Mouse (Mus musculus) erythroid progenitor cell, adult 5-6 weeks (primary cell): ENCODE data around the gene Cnbd2. TPM values are rescaled to one million over a fixed set of nuclear protein-coding genes. Genes with fewer than 3 reads are reported as not detected.
A peak's percentile ranks its signal among the peaks of the same experiment; 100 is the strongest.

Source experiments
- ATAC-seq: replicated peaks from 2 replicates; pipeline ENCODE4 v1.8.0; 2016; ENCODE audit warnings: moderate number of reproducible peaks, mild to moderate bottlenecking, moderate TSS enrichment, inconsistent platforms; ENCODE audit not compliant: poor library complexity, low FRiP score, severe bottlenecking
- total RNA-seq, 2 experiments: library from RNA; stranded (forward) in 1 of 2; stranded (reverse) in 1 of 2; fragments of 150-400 nt in 1 of 2; fragments of 186-747, 209-891 nt in 1 of 2; gene quantifications; 2 replicates each; pipeline versions ENCODE4 v1.2.3 to v1.2.4; 2015 to 2017; ENCODE audit warnings: low replicate concordance in 2 of 2

The Cnbd2 gene
- total RNA-seq (2015; ENCODE audit: low replicate concordance) = 5.4 TPM in 1 of 2 replicates, not detected in the other
- 3.1 TPM in 1 of 2 replicates, not detected in the other for total RNA-seq (2017; ENCODE audit: low replicate concordance)

- peak; percentile 84 for ATAC-seq
These were observed at the start of gene Cnbd2, which contains the start of gene Scand1 for GRCm38 (mm10) chr2:156312297-156312897. Cnbd2 (plus strand) TSS chr2:156312299. Scand1 (minus strand) TSS chr2:156312704.

- no peak for ATAC-seq
These were observed 48.8 kb upstream of the Cnbd2 start for GRCm38 (mm10) chr2:156263204-156263893.

GRCm38 (mm10) chr2:156267636-156268035 is 44.5 kb upstream of the Cnbd2 start:
- ATAC-seq = no peak

GRCm38 (mm10) chr2:156272553-156272952 is 39.5 kb upstream of the Cnbd2 start:
- ATAC-seq = no peak

GRCm38 (mm10) chr2:156278226-156279017 is 33.7 kb upstream of the Cnbd2 start:
- ATAC-seq = peak; percentile 73

- no peak for ATAC-seq
These were observed 30.9 kb upstream of the Cnbd2 start for GRCm38 (mm10) chr2:156281227-156281626.

GRCm38 (mm10) chr2:156285161-156285560 is 26.9 kb upstream of the Cnbd2 start:
- no peak for ATAC-seq

- no peak for ATAC-seq
These were observed 25.4 kb upstream of the Cnbd2 start for GRCm38 (mm10) chr2:156286733-156287132.

- no peak for ATAC-seq
These were observed 23.9 kb upstream of the Cnbd2 start for GRCm38 (mm10) chr2:156288222-156288621.

GRCm38 (mm10) chr2:156289552-156290160 is 22.4 kb upstream of the Cnbd2 start:
- no peak for ATAC-seq

- ATAC-seq = no peak
These were observed 20.1 kb upstream of the Cnbd2 start for GRCm38 (mm10) chr2:156291998-156292397.

GRCm38 (mm10) chr2:156295601-156296063 is 16.5 kb upstream of the Cnbd2 start:
- no peak for ATAC-seq

- ATAC-seq = no peak
These were observed 15.9 kb upstream of the Cnbd2 start for GRCm38 (mm10) chr2:156296190-156296589.

GRCm38 (mm10) chr2:156297653-156298052 is 14.4 kb upstream of the Cnbd2 start:
- no peak for ATAC-seq

GRCm38 (mm10) chr2:156298458-156298857 is 13.6 kb upstream of the Cnbd2 start:
- no peak for ATAC-seq

GRCm38 (mm10) chr2:156302063-156302462 is 10.0 kb upstream of the Cnbd2 start:
- no peak for ATAC-seq

GRCm38 (mm10) chr2:156304351-156304750 is 7.7 kb upstream of the Cnbd2 start:
- no peak for ATAC-seq

- peak; percentile 53; the same call in 1 of the 2 replicates for ATAC-seq
These were observed 6.3 kb upstream of the Cnbd2 start for GRCm38 (mm10) chr2:156305818-156306217.

- no peak for ATAC-seq
These were observed 4.8 kb upstream of the Cnbd2 start for GRCm38 (mm10) chr2:156307261-156307660.

- ATAC-seq = no peak
These were observed 2.2 kb upstream of the Cnbd2 start for GRCm38 (mm10) chr2:156309948-156310347.
